Mouse (Mus musculus) urinary bladder, postnatal 36 days (tissue): ENCODE data around the gene Hook2.

ENCODE experiments used
- DNase-seq, 2 experiments: peaks; one replicate each; pipeline ENCODE4 v3.0.0; 2022; ENCODE audit warnings: low spot score in 2 of 2, mixed read lengths in 1 of 2

The Hook2 gene

DNA sequence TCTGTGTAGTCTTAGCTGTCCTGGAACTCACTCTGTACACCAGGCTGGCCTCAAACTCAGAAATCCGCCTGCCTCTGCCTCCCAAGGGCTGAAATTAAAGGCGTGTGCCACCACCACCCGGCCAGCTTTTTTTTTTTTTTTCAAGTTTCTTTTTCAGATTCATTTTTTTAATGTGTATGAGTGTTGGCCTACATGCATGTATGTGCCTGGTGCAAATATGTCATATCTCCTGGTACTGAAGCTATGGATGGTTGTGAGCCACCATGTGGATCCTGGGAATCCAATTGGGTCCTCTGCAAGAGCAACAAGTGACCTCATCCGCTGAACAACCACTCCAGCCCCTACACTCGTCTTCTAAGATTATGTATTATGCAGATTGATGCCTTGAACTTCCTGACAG, 3.0 kb upstream of the Hook2 start:
- DNase-seq = no peak

GRCm38 (mm10) chr8:84987903-84988302, 2.5 kb upstream of the Hook2 start:
- no peak for DNase-seq

GRCm38 (mm10) chr8:84989311-84989731, 1.1 kb upstream of the Hook2 start:
- peak; percentile 71 to 78 for DNase-seq

GRCm38 (mm10) chr8:84989810-84990209, 593 bp upstream of the Hook2 start:
- DNase-seq = peak; percentile 93 to 95

- DNase-seq = peak; percentile 70 to 81
These were observed 433 bp downstream of the Hook2 start for GRCm38 (mm10) chr8:84990836-84991235.

GRCm38 (mm10) chr8:84994375-84994774, 4.0 kb downstream of the Hook2 start:
- no peak for DNase-seq

DNA sequence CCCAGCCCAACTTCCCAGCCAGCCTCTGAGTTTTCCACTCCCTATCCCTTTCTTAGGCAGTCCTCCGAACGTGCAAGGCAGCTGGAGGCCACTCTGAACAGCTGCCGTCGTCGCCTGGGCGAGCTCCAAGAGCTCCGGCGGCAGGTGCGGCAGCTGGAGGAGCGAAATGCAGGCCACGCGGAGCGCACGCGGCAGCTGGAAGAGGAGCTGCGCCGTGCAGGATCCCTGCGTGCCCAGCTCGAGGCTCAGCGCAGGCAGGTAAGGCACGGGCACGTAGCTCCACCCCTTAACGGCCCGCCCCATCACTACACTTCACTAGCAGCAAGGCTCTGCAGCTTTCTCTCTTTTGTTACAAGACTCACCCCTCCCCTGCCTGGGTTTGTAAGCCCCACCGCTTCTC, 5.3 kb downstream of the Hook2 start:
- no peak for DNase-seq

- DNase-seq = no peak
These were observed 6.6 kb downstream of the Hook2 start for GRCm38 (mm10) chr8:84996978-84997377.

- peak; percentile 80 to 89 for DNase-seq
These were observed 7.4 kb downstream of the Hook2 start for GRCm38 (mm10) chr8:84997649-84998295.

GRCm38 (mm10) chr8:85007686-85008085, 17.3 kb downstream of the Hook2 start:
- DNase-seq = peak in 1 of 2 experiments; percentile 32

GRCm38 (mm10) chr8:85011242-85011641, 20.8 kb downstream of the Hook2 start:
- no peak for DNase-seq

DNA sequence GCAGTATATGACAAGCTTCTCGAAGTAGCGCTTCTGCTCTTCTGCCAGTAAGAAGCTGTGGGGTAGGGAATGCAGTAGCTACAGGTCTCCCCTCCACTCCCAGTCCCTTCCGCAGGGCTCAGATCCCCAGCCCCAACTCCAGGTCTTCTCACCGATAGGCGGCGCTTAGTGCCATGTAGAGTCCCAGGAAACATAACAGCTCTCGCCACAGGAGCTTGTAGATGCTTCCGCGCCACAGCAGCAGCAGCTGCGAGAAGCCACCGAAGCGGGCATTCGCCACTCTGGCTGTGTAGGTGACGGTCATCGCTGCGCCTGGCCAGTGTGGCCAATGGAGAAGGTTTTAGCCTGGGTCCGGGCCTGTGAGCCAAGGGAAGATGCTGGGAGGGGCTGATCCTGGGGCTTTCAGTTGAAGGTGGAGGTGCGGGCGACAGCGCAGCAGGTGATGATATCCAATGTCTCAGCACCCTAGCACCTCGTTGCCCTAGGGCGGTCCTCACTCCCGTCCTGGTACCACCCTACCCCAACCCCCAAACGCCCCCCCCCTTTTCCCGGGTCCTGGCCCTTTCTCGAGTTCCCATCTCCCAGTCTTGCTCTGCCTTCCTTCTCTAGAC, 22.9 kb downstream of the Hook2 start:
- peak; percentile 68 to 71 for DNase-seq

DNA sequence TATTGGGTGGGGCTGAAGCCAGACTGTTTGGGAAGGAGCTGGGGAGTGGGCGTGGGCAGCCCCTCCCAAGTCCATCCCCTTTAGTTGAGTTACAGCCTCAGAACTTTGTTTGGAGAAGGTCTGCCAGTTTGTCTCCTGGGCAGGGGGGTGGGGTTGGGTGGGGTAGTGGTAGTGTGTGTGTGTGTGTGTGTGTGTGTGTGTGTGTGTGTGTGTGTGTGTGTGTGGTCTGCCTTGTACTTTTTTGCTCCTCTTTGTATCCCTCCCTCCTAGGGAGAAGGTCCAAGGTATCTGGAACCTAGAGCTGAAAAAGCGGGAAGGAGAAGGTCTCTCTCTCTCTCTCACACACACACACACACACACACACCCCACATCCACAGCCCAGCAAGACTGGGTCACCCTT, 24.0 kb downstream of the Hook2 start, which contains the start of gene Best2:
TSS of gene Best2 (minus strand) at position 101 of the 400 bp plus-strand sequence.
- no peak for DNase-seq

DNA sequence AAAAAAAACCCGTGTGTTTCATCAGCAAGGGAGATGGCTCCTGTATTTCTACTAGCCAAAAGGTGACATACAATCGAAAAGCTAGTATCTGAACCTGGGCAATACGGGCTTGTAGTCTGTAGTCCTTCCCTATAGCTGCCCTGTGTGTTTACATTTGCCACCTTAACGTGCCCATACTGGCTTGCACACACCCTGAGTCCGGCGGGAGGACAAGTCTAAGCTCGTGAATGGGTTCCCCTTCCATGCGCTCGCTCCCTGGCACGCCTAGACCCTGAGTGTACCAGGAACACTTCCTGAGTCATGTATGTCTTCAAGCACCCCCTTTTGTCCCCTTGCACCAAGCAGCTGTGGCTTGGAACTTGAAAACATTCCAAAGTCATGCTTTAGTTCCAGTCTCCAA, 26.3 kb downstream of the Hook2 start:
- peak; percentile 64 to 70 for DNase-seq

GRCm38 (mm10) chr8:85017209-85017608, 26.8 kb downstream of the Hook2 start:
- DNase-seq = no peak

DNA sequence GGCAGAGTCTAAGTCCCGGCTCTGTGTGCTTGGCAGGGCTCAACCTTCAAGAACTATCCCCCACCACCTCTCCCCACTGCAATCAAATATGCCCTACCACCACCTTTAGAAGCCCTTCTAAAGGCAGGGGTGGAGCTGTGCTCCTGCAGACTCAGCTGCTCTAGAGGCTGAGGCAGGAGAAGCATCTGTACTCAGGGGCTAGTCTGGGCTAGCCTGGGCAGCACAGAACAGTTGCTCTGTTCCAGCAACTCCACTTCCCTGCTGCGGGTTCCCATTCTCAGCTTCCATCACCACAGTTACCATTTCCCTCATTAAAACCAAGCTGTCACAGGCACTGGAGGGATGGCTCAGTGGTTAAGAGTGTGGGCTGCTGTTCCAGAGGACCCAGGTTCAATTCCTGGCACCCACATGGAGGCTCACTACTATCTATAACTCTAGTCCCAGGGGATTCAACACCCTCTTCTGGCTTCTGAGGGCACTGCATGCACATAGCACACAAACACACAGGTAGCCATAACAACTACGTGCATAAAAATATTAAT, 31.2 kb downstream of the Hook2 start:
- no peak for DNase-seq

GRCm38 (mm10) chr8:85023846-85024245, 33.4 kb downstream of the Hook2 start:
- no peak for DNase-seq

DNA sequence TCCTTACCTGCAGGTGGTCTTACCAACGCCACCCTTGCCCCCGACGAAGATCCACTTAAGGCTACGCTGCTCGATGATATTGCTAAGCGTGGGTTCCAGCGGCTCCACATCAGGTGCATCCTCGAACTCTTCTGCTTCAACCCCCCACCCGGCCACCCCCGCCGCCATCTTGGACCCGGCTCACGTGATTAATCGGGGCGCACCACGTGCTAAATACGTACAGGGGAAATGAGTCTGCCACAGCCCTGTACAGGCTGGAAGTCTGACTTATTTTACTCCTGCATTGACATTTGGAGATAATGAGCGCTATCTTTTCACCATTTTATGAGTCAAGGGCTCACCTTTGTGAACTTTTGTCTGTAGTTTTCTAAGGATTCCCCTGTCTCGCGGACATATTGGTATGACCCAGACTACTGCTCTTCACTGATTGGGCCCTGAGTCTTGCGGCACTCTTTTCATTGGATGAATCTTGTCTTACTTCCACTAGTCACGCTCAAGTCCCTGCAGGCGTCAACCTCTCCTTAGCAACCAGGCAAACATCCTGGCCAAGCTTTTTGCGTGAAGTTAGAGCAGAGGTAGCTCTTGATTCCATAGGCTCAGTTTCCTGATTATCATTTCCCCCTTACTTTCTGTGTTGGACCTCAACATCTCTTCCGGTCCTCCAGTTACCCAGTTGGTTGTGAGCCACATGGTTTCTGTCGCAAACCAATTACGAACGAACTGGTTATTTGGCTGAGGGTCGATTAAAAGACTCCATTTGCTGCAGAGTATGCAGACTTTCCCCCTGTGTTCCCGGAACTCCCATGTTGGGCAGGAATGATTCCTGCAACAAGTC, 34.9 kb downstream of the Hook2 start, which contains the start of gene Asna1:
TSS of gene Asna1 (minus strand) at position 184 of the 835 bp plus-strand sequence.
- DNase-seq = peak; percentile 66 to 79

DNA sequence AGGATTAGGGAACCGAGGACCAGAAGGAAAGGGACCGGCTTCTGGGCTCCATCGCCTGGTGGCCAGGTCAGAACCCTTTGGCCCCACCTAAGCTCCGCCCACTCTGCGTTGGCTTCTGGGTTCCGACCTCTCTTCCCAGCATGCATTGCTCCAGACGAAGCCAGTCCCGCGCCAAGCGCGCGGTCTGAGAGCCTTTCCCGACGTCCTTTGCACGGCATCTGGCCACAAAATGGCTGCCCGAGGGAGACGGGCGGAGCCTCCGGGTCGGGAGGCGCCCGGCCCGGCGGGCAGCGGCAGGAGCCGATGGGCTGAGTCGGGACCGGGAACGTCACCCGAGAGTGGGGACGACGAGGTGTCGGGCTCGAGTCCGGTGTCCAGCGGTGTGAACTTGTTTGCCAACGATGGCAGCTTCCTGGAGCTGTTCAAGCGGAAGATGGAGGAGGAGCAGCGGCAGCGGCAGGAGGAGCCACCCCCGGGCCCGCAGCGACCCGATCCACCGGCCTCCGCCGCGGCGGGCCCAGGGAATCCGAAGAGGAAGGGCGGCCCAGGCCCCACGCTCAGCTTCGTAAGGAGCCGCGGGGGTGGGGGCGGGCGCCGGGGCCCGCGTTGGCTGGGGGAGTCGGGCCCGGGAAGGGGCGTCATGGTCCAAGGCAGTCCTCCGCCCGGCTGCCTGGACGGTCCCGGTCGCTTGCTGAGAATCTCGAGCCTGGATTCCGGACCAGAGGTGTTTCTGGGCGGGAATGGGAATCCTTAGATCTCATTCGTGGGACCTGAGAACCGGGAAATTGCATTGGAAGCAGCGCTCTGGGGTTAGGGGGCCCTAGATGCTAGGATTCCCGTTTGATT, 36.5 kb downstream of the Hook2 start, which contains the start of gene Trir:
TSS of gene Trir (plus strand) at position 154 of the 846 bp plus-strand sequence.
- DNase-seq = peak; percentile 96 to 97

DNA sequence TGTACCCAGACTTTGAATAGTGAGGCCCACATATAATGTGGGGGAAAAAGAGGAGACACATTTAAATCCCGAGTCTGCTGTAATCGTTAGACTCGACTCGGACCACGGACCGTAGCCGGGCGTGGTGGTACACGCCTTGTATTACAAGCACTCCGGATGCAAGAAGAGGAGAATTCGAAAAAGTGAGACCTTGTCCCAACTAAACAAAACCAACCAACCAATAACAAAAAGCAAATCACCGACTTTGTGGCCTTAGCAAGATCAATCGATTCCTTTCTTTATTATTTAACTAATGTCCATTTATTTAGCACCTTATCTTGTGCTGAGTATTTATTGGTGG, 37.1 kb downstream of the Hook2 start:
- no peak for DNase-seq

GRCm38 (mm10) chr8:85027922-85028321, 37.5 kb downstream of the Hook2 start:
- DNase-seq = no peak
